8 mouse cellular contexts compared by ENCODE assay signal in the genomic region with DNA sequence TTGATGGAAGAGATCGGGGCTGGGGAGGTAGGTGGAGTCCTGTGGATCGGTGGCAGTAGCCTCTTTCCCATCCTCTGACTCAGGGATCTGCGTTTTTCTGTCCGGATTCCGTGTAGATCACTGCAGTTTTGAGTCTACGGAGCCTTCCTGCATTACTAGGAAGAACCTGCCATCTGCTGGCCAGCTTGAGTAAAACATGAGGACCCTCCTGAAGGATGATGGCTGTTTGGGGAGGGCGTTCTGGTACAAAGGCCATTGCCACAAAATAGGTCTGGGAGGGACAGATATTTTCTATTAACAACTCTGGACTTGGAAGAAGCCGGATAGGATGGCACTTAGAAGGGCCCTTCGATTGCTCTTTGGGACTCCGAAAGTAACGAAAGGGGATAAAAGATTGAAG. TPM values are rescaled to one million over a fixed set of nuclear protein-coding genes. Genes with fewer than 3 reads are reported as not detected.
DNase-seq lines count a peak whose midpoint lies in the region; ATAC-seq and TF ChIP-seq lines count a peak whose summit lies in the region.

No protein-coding gene starts in this region.

- H3K4me2 ChIP-seq in forebrain, embryonic 16.5 days (ENCODE audit: low read length): peak overlapping the region; percentile 55
- H3K4me2 ChIP-seq in neural tube, embryonic 15.5 days: peak overlapping the region; percentile 78

- peak overlapping the region; percentile 56 for H3K9ac ChIP-seq in forebrain, embryonic 16.5 days (replicated peaks; ENCODE audit: low read depth, low read length)
- H3K9ac ChIP-seq in neural tube, embryonic 15.5 days (replicated peaks): peak overlapping the region; percentile 42

- H3K27ac ChIP-seq in forebrain, embryonic 16.5 days (ENCODE audit: low read length): peak overlapping the region; percentile 78
- peak overlapping the region; percentile 76 for H3K27ac ChIP-seq in neural tube, embryonic 15.5 days (replicated peaks)

- no peaks in the 10 kb centered on the region for H3K36me3 ChIP-seq in G1E (replicated peaks)
- H3K36me3 ChIP-seq in forebrain, embryonic 16.5 days (ENCODE audit: control insufficient read depth, insufficient read depth): no peaks in the 10 kb centered on the region
- H3K36me3 ChIP-seq in neural tube, embryonic 15.5 days: no peaks in the 10 kb centered on the region

- H3K9me3 ChIP-seq in G1E (replicated peaks): no peaks in the 10 kb centered on the region
- no peaks in the 10 kb centered on the region for H3K9me3 ChIP-seq in forebrain, embryonic 16.5 days (ENCODE audit: control insufficient read depth, low read length)
- H3K9me3 ChIP-seq in neural tube, embryonic 15.5 days (replicated peaks): no peaks in the 10 kb centered on the region

- peaks cover 21% of the 10 kb centered on the region for H3K27me3 ChIP-seq in G1E (ENCODE audit: insufficient read depth, low read length)
- no peaks in the 10 kb centered on the region for H3K27me3 ChIP-seq in forebrain, embryonic 16.5 days (replicated peaks; ENCODE audit: control insufficient read depth, insufficient read depth, low read length)
- no peaks in the 10 kb centered on the region for H3K27me3 ChIP-seq in neural tube, embryonic 15.5 days (replicated peaks)

- WGBS in forebrain, embryonic 16.5 days: 2% methylated on average over 11 of the region's 11 CpGs
- 6% methylated on average over 11 of the region's 11 CpGs for WGBS in lung, adult 2 months
- WGBS in neural tube, embryonic 15.5 days: 4% methylated on average over 11 of the region's 11 CpGs

- H3K4me1 ChIP-seq in G1E (ENCODE audit: insufficient read depth, low read depth, low read length): peaks cover 8% of the 10 kb centered on the region
- H3K4me1 ChIP-seq in forebrain, embryonic 16.5 days (replicated peaks; ENCODE audit: control insufficient read depth, insufficient read depth, low read length): peaks cover 2% of the 10 kb centered on the region; the same call in 1 of the 2 replicates
- no peaks in the 10 kb centered on the region for H3K4me1 ChIP-seq in lung, adult 2 months (ENCODE audit: control insufficient read depth, insufficient read depth, low read length)
- no peaks in the 10 kb centered on the region for H3K4me1 ChIP-seq in neural tube, embryonic 15.5 days

- H3K4me3 ChIP-seq in G1E (ENCODE audit: low read depth, low read length): no peak overlapping the region
- H3K4me3 ChIP-seq in forebrain, embryonic 16.5 days (replicated peaks; ENCODE audit: low read length): peak overlapping the region; percentile 48
- no peak overlapping the region for H3K4me3 ChIP-seq in lung, adult 2 months (replicated peaks; ENCODE audit: extremely low read depth, low read depth, low read length)
- H3K4me3 ChIP-seq in neural tube, embryonic 15.5 days (replicated peaks): peak overlapping the region; percentile 47

- DNase-seq in G1E (ENCODE audit: low spot score): peak; percentile 45
- DNase-seq in cerebellum, adult 11-12 months: peak; percentile 89
- DNase-seq in heart, postnatal 36 days: peak; percentile 79 to 86
- DNase-seq in layer of hippocampus, adult 18-20 months (ENCODE audit: low spot score in 2 of 2): peak; percentile 80 to 92
- DNase-seq in lung, adult 2 months: peak; percentile 73
- peak; percentile 88 for DNase-seq in testis, postnatal 10 days (ENCODE audit: low spot score)

- intact Hi-C loops in heart, postnatal 36 days (cut with DNase I): loop anchor here (1.0 to 5.0 kb wide), 6 partner anchors 49 to 1128 kb away; no protein-coding TSS in a partner anchor

- TF ChIP-seq POLR2A in lung, adult 2 months (IDR thresholded peaks at IDR 0.05; ENCODE audit: borderline replicate concordance, extremely low read depth, low read depth, low read length): no peak

- TF ChIP-seq CTCF in G1E (IDR thresholded peaks at IDR 0.05; ENCODE audit: low read depth, low read length): peak; percentile 13; the same call in 1 of the 2 replicates
- TF ChIP-seq CTCF in lung, adult 2 months (IDR thresholded peaks at IDR 0.05; ENCODE audit: insufficient read depth, low read length): peak; percentile 68

- ATAC-seq in G1E (ENCODE audit: extremely low read depth, insufficient number of reproducible peaks, low FRiP score, poor library complexity, severe bottlenecking): peak; percentile 22; the same call in 1 of the 2 replicates
- ATAC-seq in forebrain, embryonic 16.5 days: peak; percentile 84
- ATAC-seq in neural tube, embryonic 15.5 days (ENCODE audit: low FRiP score): peak; percentile 89

RNA-seq across cellular contexts. Expression of gene Abcc12, which starts 4.6 kb away (rescaled TPM):
- total RNA-seq in G1E (2014; fragmentation: Nextera tagmentation) (not detected in 2 replicates), G1E (2017) (0.05 TPM in 1 of 2 replicates, not detected in the other)
- 0.01 TPM in 1 of 2 replicates, not detected in the other for polyA plus RNA-seq in G1E (2012)
- polyA plus RNA-seq in forebrain, embryonic 16.5 days (2015; fragmentation: Nextera tagmentation; extraction: Ambion mirVana): 0.20 and 0.31 TPM in 2 replicates
- total RNA-seq in heart, postnatal 36 days (2021): not detected
- total RNA-seq in layer of hippocampus, adult 18-20 months (2021): under 1 TPM; 0.25 to 0.45 TPM
- polyA plus RNA-seq in lung, adult 2 months (2012; rRNA removed): 0.03 and 0.12 TPM in 2 replicates
- 0.12 and 0.17 TPM in 2 replicates for polyA plus RNA-seq in neural tube, embryonic 15.5 days (2015; fragmentation: Nextera tagmentation; extraction: Ambion mirVana)

RNA-seq across cellular contexts. Expression of gene Lonp2, which starts 38.7 kb away (rescaled TPM):
- total RNA-seq in G1E (2014; fragmentation: Nextera tagmentation) (41.9 and 42.5 TPM in 2 replicates), G1E (2017) (70.5 and 73.4 TPM in 2 replicates)
- 45.9 and 47.8 TPM in 2 replicates for polyA plus RNA-seq in G1E (2012)
- polyA plus RNA-seq in forebrain, embryonic 16.5 days (2015; fragmentation: Nextera tagmentation; extraction: Ambion mirVana): 85.5 and 96.3 TPM in 2 replicates
- 10 to 100 TPM; 73.4 to 77.8 TPM for total RNA-seq in heart, postnatal 36 days (2021)
- 10 to 100 TPM; 83.7 to 86.7 TPM for total RNA-seq in layer of hippocampus, adult 18-20 months (2021)
- 56.4 and 61.4 TPM in 2 replicates for polyA plus RNA-seq in lung, adult 2 months (2012; rRNA removed)
- polyA plus RNA-seq in neural tube, embryonic 15.5 days (2015; fragmentation: Nextera tagmentation; extraction: Ambion mirVana): 89.7 and 93.6 TPM in 2 replicates

Comparison
In these comparisons a context has a peak if more than half of its experiments do, and no peak if none do; other contexts are left out.
1. ATAC-seq: peak in every context shown above with its lines; median percentile 89 in neural tube, embryonic 15.5 days; 84 in forebrain, embryonic 16.5 days; 22 in G1E.
2. H3K4me3 ChIP-seq: peak in forebrain, embryonic 16.5 days (single experiment) and neural tube, embryonic 15.5 days (single experiment); none in G1E (single experiment) and lung, adult 2 months (single experiment).
3. Peak in every context shown above with its lines, with median percentiles within 50 percentile points of each other: DNase-seq.